Mouse (Mus musculus): ENCODE measurements at regions not wholly inside any gene's neighbourhood (a gene's known extent, or its start where the extent isn't known, plus 50 kb on each side); places are given as distances from the start of the nearest gene placed in this dataset.

GRCm38 (mm10) chr19:37821243-37821642, 123.6 kb downstream of the Cyp26a1 start:
- no peak for ATAC-seq (replicated peaks; ENCODE audit: low FRiP score)
- H3K27ac ChIP-seq (ENCODE audit: low read depth, low read length), result no peak overlapping the region
- H3K27me3 ChIP-seq (replicated peaks; ENCODE audit: control insufficient read depth, insufficient read depth, low read length), result no peaks in the 10 kb centered on the region

GRCm38 (mm10) chr19:37821671-37822190, 124.1 kb downstream of the Cyp26a1 start:
- Histone ChIP-seq H3K4me1 (replicated peaks; ENCODE audit: control insufficient read depth, insufficient read depth, low read length) (no peaks in the 10 kb centered on the region), H3K27me3 (replicated peaks; ENCODE audit: control insufficient read depth, insufficient read depth, low read length) (no peaks in the 10 kb centered on the region), H3K27ac (ENCODE audit: low read depth, low read length) (no peak overlapping the region), H3K9me3 (ENCODE audit: control insufficient read depth, low read length) (no peaks in the 10 kb centered on the region), H3K4me3 (ENCODE audit: low read depth, low read length) (no peak overlapping the region), H3K36me3 (ENCODE audit: control insufficient read depth, insufficient read depth, low read length) (no peaks in the 10 kb centered on the region), H3K9ac (ENCODE audit: low read depth, low read length) (no peak overlapping the region), H3K4me2 (no peak overlapping the region)
- ATAC-seq (replicated peaks; ENCODE audit: low FRiP score) (no peak), DNase-seq (ENCODE audit: low spot score) (no peak)
- WGBS, result 73% methylated on average over 3 of the region's 3 CpGs

More at GRCm38 (mm10) chr19:37821243-37821642, 123.6 kb downstream of the Cyp26a1 start:
- Histone ChIP-seq H3K9me3 (ENCODE audit: control insufficient read depth, low read length) (no peaks in the 10 kb centered on the region), H3K4me2 (no peak overlapping the region), H3K36me3 (ENCODE audit: control insufficient read depth, insufficient read depth, low read length) (no peaks in the 10 kb centered on the region), H3K4me1 (replicated peaks; ENCODE audit: control insufficient read depth, insufficient read depth, low read length) (no peaks in the 10 kb centered on the region), H3K9ac (ENCODE audit: low read depth, low read length) (no peak overlapping the region), H3K4me3 (ENCODE audit: low read depth, low read length) (no peak overlapping the region)
- no peak for DNase-seq (ENCODE audit: low spot score)
- 18% methylated on average over 3 of the region's 3 CpGs for WGBS

GRCm38 (mm10) chr19:37824155-37824554, 126.6 kb downstream of the Cyp26a1 start:
- no peak overlapping the region for H3K4me2 ChIP-seq
- H3K4me3 ChIP-seq (ENCODE audit: low read depth, low read length), result no peak overlapping the region
- no peaks in the 10 kb centered on the region for H3K9me3 ChIP-seq (ENCODE audit: control insufficient read depth, low read length)
- H3K27me3 ChIP-seq (replicated peaks; ENCODE audit: control insufficient read depth, insufficient read depth, low read length), result no peaks in the 10 kb centered on the region
- ATAC-seq (replicated peaks; ENCODE audit: low FRiP score) (no peak), DNase-seq (ENCODE audit: low spot score) (no peak)
- H3K36me3 ChIP-seq (ENCODE audit: control insufficient read depth, insufficient read depth, low read length), result no peaks in the 10 kb centered on the region
- no peak overlapping the region for H3K9ac ChIP-seq (ENCODE audit: low read depth, low read length)
- WGBS, result 74% methylated on average over 5 of the region's 5 CpGs
- H3K27ac ChIP-seq (ENCODE audit: low read depth, low read length), result no peak overlapping the region
- no peaks in the 10 kb centered on the region for H3K4me1 ChIP-seq (replicated peaks; ENCODE audit: control insufficient read depth, insufficient read depth, low read length)

- no peaks in the 10 kb centered on the region for H3K27me3 ChIP-seq (replicated peaks; ENCODE audit: control insufficient read depth, insufficient read depth, low read length)
- H3K4me1 ChIP-seq (replicated peaks; ENCODE audit: control insufficient read depth, insufficient read depth, low read length), result no peaks in the 10 kb centered on the region
- ATAC-seq (replicated peaks; ENCODE audit: low FRiP score) (no peak), DNase-seq (ENCODE audit: low spot score) (no peak)
- no peak overlapping the region for H3K4me3 ChIP-seq (ENCODE audit: low read depth, low read length)
- H3K9ac ChIP-seq (ENCODE audit: low read depth, low read length), result no peak overlapping the region
- H3K27ac ChIP-seq (ENCODE audit: low read depth, low read length), result no peak overlapping the region
- H3K36me3 ChIP-seq (ENCODE audit: control insufficient read depth, insufficient read depth, low read length), result no peaks in the 10 kb centered on the region
- no peaks in the 10 kb centered on the region for H3K9me3 ChIP-seq (ENCODE audit: control insufficient read depth, low read length)
- H3K4me2 ChIP-seq, result no peak overlapping the region
These were observed 133.8 kb downstream of the Cyp26a1 start for GRCm38 (mm10) chr19:37831406-37831805.

GRCm38 (mm10) chr19:37836900-37837299, 139.3 kb downstream of the Cyp26a1 start:
- no peak overlapping the region for H3K4me2 ChIP-seq
- DNase-seq (ENCODE audit: low spot score) (no peak), ATAC-seq (replicated peaks; ENCODE audit: low FRiP score) (no peak)
- no peaks in the 10 kb centered on the region for H3K27me3 ChIP-seq (replicated peaks; ENCODE audit: control insufficient read depth, insufficient read depth, low read length)
- H3K9me3 ChIP-seq (ENCODE audit: control insufficient read depth, low read length), result no peaks in the 10 kb centered on the region
- H3K27ac ChIP-seq (ENCODE audit: low read depth, low read length), result no peak overlapping the region
- no peak overlapping the region for H3K9ac ChIP-seq (ENCODE audit: low read depth, low read length)
- no peaks in the 10 kb centered on the region for H3K36me3 ChIP-seq (ENCODE audit: control insufficient read depth, insufficient read depth, low read length)
- H3K4me3 ChIP-seq (ENCODE audit: low read depth, low read length), result no peak overlapping the region
- no peaks in the 10 kb centered on the region for H3K4me1 ChIP-seq (replicated peaks; ENCODE audit: control insufficient read depth, insufficient read depth, low read length)
- 43% methylated on average over 5 of the region's 5 CpGs for WGBS
